Mouse (Mus musculus): ENCODE data around the gene Gjb1. TPM values are rescaled to one million over a fixed set of nuclear protein-coding genes. Genes with fewer than 3 reads are reported as not detected.
A peak's percentile ranks its signal among the peaks of the same experiment; 100 is the strongest.

Gjb1 gene
- polyA plus RNA-seq, 1 experiment from 2014 or later, result 0.22 TPM

GRCm38 (mm10) chrX:101419725-101420699, 43.8 kb downstream of the Gjb1 start:
- peaks cover 9% of the 10 kb centered on the region for H3K4me1 ChIP-seq
- no peaks in the 10 kb centered on the region for H3K9me3 ChIP-seq (replicated peaks)
- H3K4me3 ChIP-seq, result peak overlapping the region; percentile 54
- H3K27ac ChIP-seq, result peak overlapping the region; percentile 72
- peaks cover 7% of the 10 kb centered on the region; the same call in 1 of the 2 replicates for H3K27me3 ChIP-seq
- peak; percentile 96 for ATAC-seq (ENCODE audit: low FRiP score)
- H3K36me3 ChIP-seq, result peaks cover 7% of the 10 kb centered on the region; the same call in 1 of the 2 replicates
- H3K4me2 ChIP-seq (replicated peaks), result peak overlapping the region; percentile 57
- WGBS, result 22% methylated on average over 49 of the region's 54 CpGs
- peak overlapping the region; percentile 67 for H3K9ac ChIP-seq

GRCm38 (mm10) chrX:101420700-101421095, 44.5 kb downstream of the Gjb1 start, which contains the start of gene Zmym3:
TSS of gene Zmym3 (minus strand) at chrX:101420849.
- WGBS, result 24% methylated on average over 4 of the region's 4 CpGs
- peak within 1 kb of the TSS; percentile 72 for H3K27ac ChIP-seq

GRCm38 (mm10) chrX:101423462-101423861, 47.3 kb downstream of the Gjb1 start:
- Histone ChIP-seq H3K27ac (no peak overlapping the region), H3K27me3 (peaks cover 2% of the 10 kb centered on the region; the same call in 1 of the 2 replicates), H3K4me1 (peaks cover 2% of the 10 kb centered on the region; the same call in 1 of the 2 replicates), H3K36me3 (no peaks in the 10 kb centered on the region), H3K9me3 (replicated peaks) (no peaks in the 10 kb centered on the region), H3K4me3 (no peak overlapping the region), H3K4me2 (replicated peaks) (no peak overlapping the region), H3K9ac (no peak overlapping the region)
- no peak for ATAC-seq (ENCODE audit: low FRiP score)
- WGBS, result 80% methylated on average over 2 of the region's 2 CpGs

More at GRCm38 (mm10) chrX:101420700-101421095, 44.5 kb downstream of the Gjb1 start, which contains the start of gene Zmym3:
- H3K27me3 ChIP-seq, result peaks cover 7% of the 10 kb centered on the region; the same call in 1 of the 2 replicates
- H3K9me3 ChIP-seq (replicated peaks), result no peaks in the 10 kb centered on the region
- no peaks in the 10 kb centered on the region for H3K36me3 ChIP-seq
- peak within 1 kb of the TSS; percentile 55 for H3K9ac ChIP-seq
- no peak for ATAC-seq (ENCODE audit: low FRiP score)
- peak within 1 kb of the TSS; percentile 54 for H3K4me3 ChIP-seq
- H3K4me2 ChIP-seq (replicated peaks), result peak within 1 kb of the TSS; percentile 53
- H3K4me1 ChIP-seq, result peaks cover 9% of the 10 kb centered on the region

GRCm38 (mm10) chrX:101427774-101428173, 51.6 kb downstream of the Gjb1 start:
- Histone ChIP-seq H3K9ac (no peak overlapping the region), H3K27me3 (peaks cover 3% of the 10 kb centered on the region; the same call in 1 of the 2 replicates), H3K4me1 (0 out of 2 replicates have a peak, but pooled peaks cover 3% of the 10 kb centered on the region), H3K27ac (no peak overlapping the region), H3K36me3 (no peaks in the 10 kb centered on the region; the same call in 1 of the 2 replicates), H3K4me3 (no peak overlapping the region), H3K4me2 (replicated peaks) (no peak overlapping the region), H3K9me3 (replicated peaks) (no peaks in the 10 kb centered on the region)
- ATAC-seq (ENCODE audit: low FRiP score), result no peak
- WGBS, result 0% methylated on average over 1 of the region's 1 CpGs

GRCm38 (mm10) chrX:101428785-101429141, 52.6 kb downstream of the Gjb1 start:
- peak overlapping the region; percentile 45 for H3K4me2 ChIP-seq (replicated peaks)
- WGBS, result 28% methylated on average over 7 of the region's 7 CpGs

GRCm38 (mm10) chrX:101429142-101429949, 53.2 kb downstream of the Gjb1 start, which contains the start of gene Nono:
TSS of gene Nono (plus strand) at chrX:101429318.
- Histone ChIP-seq H3K4me1 (0 out of 2 replicates have a peak, but pooled peaks cover 3% of the 10 kb centered on the region), H3K9me3 (replicated peaks) (no peaks in the 10 kb centered on the region), H3K9ac (peak within 1 kb of the TSS; percentile 80), H3K27ac (peak within 1 kb of the TSS; percentile 93), H3K4me3 (peak within 1 kb of the TSS; percentile 58), H3K36me3 (no peaks in the 10 kb centered on the region; the same call in 1 of the 2 replicates), H3K27me3 (peaks cover 3% of the 10 kb centered on the region; the same call in 1 of the 2 replicates), H3K4me2 (replicated peaks) (peak within 1 kb of the TSS; percentile 51)
- WGBS, result 23% methylated on average over 51 of the region's 51 CpGs
- peak; percentile 97 for ATAC-seq (ENCODE audit: low FRiP score)

More at GRCm38 (mm10) chrX:101428785-101429141, 52.6 kb downstream of the Gjb1 start:
- no peaks in the 10 kb centered on the region for H3K9me3 ChIP-seq (replicated peaks)
- peak overlapping the region; percentile 89 for H3K27ac ChIP-seq
- 0 out of 2 replicates have a peak, but pooled peaks cover 3% of the 10 kb centered on the region for H3K4me1 ChIP-seq
- no peaks in the 10 kb centered on the region; the same call in 1 of the 2 replicates for H3K36me3 ChIP-seq
- H3K9ac ChIP-seq, result peak overlapping the region; percentile 23; the same call in 1 of the 2 replicates
- ATAC-seq (ENCODE audit: low FRiP score), result peak; percentile 14
- peak overlapping the region; percentile 58 for H3K4me3 ChIP-seq
- H3K27me3 ChIP-seq, result peaks cover 3% of the 10 kb centered on the region; the same call in 1 of the 2 replicates

GRCm38 (mm10) chrX:101429976-101430375, 53.8 kb downstream of the Gjb1 start:
- peak overlapping the region; percentile 80 for H3K9ac ChIP-seq
- peaks cover 3% of the 10 kb centered on the region; the same call in 1 of the 2 replicates for H3K27me3 ChIP-seq
- peak overlapping the region; percentile 58 for H3K4me3 ChIP-seq
- peak; percentile 68 for ATAC-seq (ENCODE audit: low FRiP score)
- peak overlapping the region; percentile 93 for H3K27ac ChIP-seq
- H3K4me1 ChIP-seq, result 0 out of 2 replicates have a peak, but pooled peaks cover 3% of the 10 kb centered on the region
- no peaks in the 10 kb centered on the region for H3K9me3 ChIP-seq (replicated peaks)
- 21% methylated on average over 14 of the region's 14 CpGs for WGBS
- peak overlapping the region; percentile 51 for H3K4me2 ChIP-seq (replicated peaks)
- H3K36me3 ChIP-seq, result no peaks in the 10 kb centered on the region; the same call in 1 of the 2 replicates

Other genes with a start within 250 kb of the Gjb1 start
- 53.3 and 57.5 TPM in 2 replicates for gene Snx12, start 153.8 kb upstream of the Gjb1 start, polyA plus RNA-seq (2016; fragmentation: Nextera tagmentation; extraction: Ambion mirVana)
- gene Foxo4, start 121.8 kb upstream of the Gjb1 start, polyA plus RNA-seq (2016; fragmentation: Nextera tagmentation; extraction: Ambion mirVana), result 1.8 and 2.4 TPM in 2 replicates
- not detected in 2 replicates for gene Gm614, start 112.4 kb upstream of the Gjb1 start, polyA plus RNA-seq (2016; fragmentation: Nextera tagmentation; extraction: Ambion mirVana)
- 3.5 and 4.0 TPM in 2 replicates for gene Il2rg, start 108.1 kb upstream of the Gjb1 start, polyA plus RNA-seq (2016; fragmentation: Nextera tagmentation; extraction: Ambion mirVana)
- not detected in 2 replicates for gene Gm20489, start 107.4 kb upstream of the Gjb1 start, polyA plus RNA-seq (2016; fragmentation: Nextera tagmentation; extraction: Ambion mirVana)
- gene Med12, start 102.3 kb upstream of the Gjb1 start, polyA plus RNA-seq (2016; fragmentation: Nextera tagmentation; extraction: Ambion mirVana), result 38.9 and 39.2 TPM in 2 replicates
- 37.0 and 44.6 TPM in 2 replicates for gene Nlgn3, start 77.2 kb upstream of the Gjb1 start, polyA plus RNA-seq (2016; fragmentation: Nextera tagmentation; extraction: Ambion mirVana)
- gene Zmym3, start 44.5 kb downstream of the Gjb1 start, polyA plus RNA-seq (2016; fragmentation: Nextera tagmentation; extraction: Ambion mirVana), result 43.5 and 52.6 TPM in 2 replicates
- gene Nono, start 52.9 kb downstream of the Gjb1 start, polyA plus RNA-seq (2016; fragmentation: Nextera tagmentation; extraction: Ambion mirVana), result 502 and 525 TPM in 2 replicates
- gene Itgb1bp2, start 72.7 kb downstream of the Gjb1 start, polyA plus RNA-seq (2016; fragmentation: Nextera tagmentation; extraction: Ambion mirVana), result 3.7 and 7.5 TPM in 2 replicates
- 22.9 and 23.1 TPM in 2 replicates for gene Taf1, start 156.4 kb downstream of the Gjb1 start, polyA plus RNA-seq (2016; fragmentation: Nextera tagmentation; extraction: Ambion mirVana)